Mouse (Mus musculus) ES-Bruce4 (cell line): ENCODE data around the gene Nudcd3.

ENCODE experiments used
- CTCF ChIP-seq: IDR thresholded peaks from one replicate; pipeline ENCODE4 v1.8.1; 2011; ENCODE audit warnings: low read depth, low read length
- EP300 ChIP-seq: IDR thresholded peaks from 2 replicates; pipeline ENCODE4 v1.6.1; 2011; ENCODE audit warnings: low read depth, low read length; ENCODE audit not compliant: insufficient read depth
- POLR2A ChIP-seq: IDR thresholded peaks from one replicate; pipeline ENCODE4 v1.8.1; 2011; ENCODE audit warnings: low read length; ENCODE audit not compliant: insufficient read depth

DNA sequence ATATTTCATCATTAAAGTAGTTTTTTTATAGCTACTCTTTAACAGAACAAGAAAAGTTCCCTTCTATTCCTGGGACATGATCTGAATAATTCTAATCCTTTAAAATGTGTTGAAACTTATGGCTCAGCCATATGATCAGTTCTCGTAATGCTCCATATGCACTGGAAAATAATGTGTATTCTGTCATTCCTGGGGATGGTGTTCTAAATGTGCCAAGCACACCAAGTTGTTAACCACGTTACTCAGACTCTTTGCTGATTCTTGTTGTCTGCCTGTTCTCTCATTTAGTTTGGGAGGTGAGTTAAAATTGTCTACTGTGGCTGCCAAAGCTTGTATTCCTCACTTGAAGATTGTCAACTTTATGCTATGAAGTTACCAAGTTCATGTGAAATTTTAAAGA lies 121.5 kb downstream of the Nudcd3 start:
- TF ChIP-seq CTCF: no peak
- no peak for TF ChIP-seq POLR2A
- TF ChIP-seq EP300: no peak
